Comparison of ENCODE assay signal across 8 mouse cellular contexts in genomic region chr17:83267202-83268128, GRCm38 (mm10). TPM values are rescaled to one million over a fixed set of nuclear protein-coding genes. Genes with fewer than 3 reads are reported as not detected.
A peak's percentile ranks its signal among the peaks of the same experiment; 100 is the strongest.
DNase-seq lines count a peak whose midpoint lies in the region; ATAC-seq lines count a peak whose summit lies in the region.

No protein-coding gene starts in this region.

- no peak overlapping the region for H3K9ac ChIP-seq in limb, embryonic 12.5 days (replicated peaks)
- 0 out of 2 replicates have a peak overlapping the region, but pooled peaks have one; percentile 14 for H3K9ac ChIP-seq in midbrain, embryonic 13.5 days (replicated peaks)

- H3K4me1 ChIP-seq in limb, embryonic 12.5 days (replicated peaks) = no peaks in the 10 kb centered on the region
- 0 out of 2 replicates have a peak, but pooled peaks cover 4% of the 10 kb centered on the region for H3K4me1 ChIP-seq in midbrain, embryonic 13.5 days (replicated peaks)

- peak; percentile 82 for ATAC-seq in limb, embryonic 12.5 days (ENCODE audit: insufficient number of reproducible peaks, insufficient read depth, low FRiP score, low TSS enrichment, low read depth)
- ATAC-seq in midbrain, embryonic 13.5 days = peak; percentile 95

- DNase-seq in ovary, adult 18-20 months (ENCODE audit: low spot score) = peak; percentile 67
- no peak for DNase-seq in ovary, postnatal 10 days (ENCODE audit: low spot score)
- DNase-seq in embryo, embryonic 9.5 days (ENCODE audit: extremely low spot score) = peak; percentile 69
- DNase-seq in heart, adult 8-10 months (ENCODE audit: low spot score) = peak; percentile 80
- peak; percentile 61 to 77 for DNase-seq in kidney, adult 8-10 months
- DNase-seq in spleen, postnatal 10 days (ENCODE audit: low spot score in 2 of 2) = peak; percentile 33 to 67

- H3K9me3 ChIP-seq in limb, embryonic 12.5 days = no peaks in the 10 kb centered on the region
- H3K9me3 ChIP-seq in midbrain, embryonic 13.5 days = no peaks in the 10 kb centered on the region

- peaks cover 5% of the 10 kb centered on the region for H3K27me3 ChIP-seq in limb, embryonic 12.5 days
- H3K27me3 ChIP-seq in midbrain, embryonic 13.5 days = peaks cover 13% of the 10 kb centered on the region

- 50% methylated on average over 23 of the region's 23 CpGs for WGBS in limb, embryonic 12.5 days
- WGBS in midbrain, embryonic 13.5 days = 54% methylated on average over 23 of the region's 23 CpGs

- no peak overlapping the region for H3K27ac ChIP-seq in limb, embryonic 12.5 days
- no peak overlapping the region; the same call in 1 of the 2 replicates for H3K27ac ChIP-seq in midbrain, embryonic 13.5 days

- H3K4me2 ChIP-seq in limb, embryonic 12.5 days = peak overlapping the region; percentile 52
- H3K4me2 ChIP-seq in midbrain, embryonic 13.5 days (replicated peaks) = peak overlapping the region; percentile 52

- peak overlapping the region; percentile 29 for H3K4me3 ChIP-seq in limb, embryonic 12.5 days (replicated peaks)
- peak overlapping the region; percentile 27 for H3K4me3 ChIP-seq in midbrain, embryonic 13.5 days (replicated peaks)

- no peaks in the 10 kb centered on the region for H3K36me3 ChIP-seq in limb, embryonic 12.5 days
- no peaks in the 10 kb centered on the region for H3K36me3 ChIP-seq in midbrain, embryonic 13.5 days

RNA-seq across cellular contexts. Expression of gene Pkdcc, which starts 52.4 kb away (rescaled TPM):
- total RNA-seq in heart, adult 8-10 months (2022) = 10 to 100 TPM; 46.4 to 59.2 (median 52.7) TPM
- polyA plus RNA-seq in limb, embryonic 12.5 days (2016; fragmentation: Nextera tagmentation; extraction: Ambion mirVana) = 11.0 and 11.4 TPM in 2 replicates
- polyA plus RNA-seq in midbrain, embryonic 13.5 days (2015; fragmentation: Nextera tagmentation; extraction: Ambion mirVana) = 1.5 and 2.3 TPM in 2 replicates
